Mouse (Mus musculus) heart, adult 18-20 months (tissue): ENCODE results near the gene Pi4ka. TPM values are rescaled to one million over a fixed set of nuclear protein-coding genes. Genes with fewer than 3 reads are reported as not detected.
A peak's percentile ranks its signal among the peaks of the same experiment; 100 is the strongest.

Experiments used
- DNase-seq, 2 experiments: peaks; one replicate each; pipeline ENCODE4 v3.0.0; 2021 to 2022; ENCODE audit warnings: mixed read lengths in 1 of 2
- total RNA-seq, 2 experiments: library from RNA; stranded (reverse); gene quantifications; 2 replicates each; pipeline ENCODE4 v1.2.3; 2021

Pi4ka gene
- total RNA-seq, 2 experiments from 2014 or later = 54.9 to 63.4 TPM

DNA sequence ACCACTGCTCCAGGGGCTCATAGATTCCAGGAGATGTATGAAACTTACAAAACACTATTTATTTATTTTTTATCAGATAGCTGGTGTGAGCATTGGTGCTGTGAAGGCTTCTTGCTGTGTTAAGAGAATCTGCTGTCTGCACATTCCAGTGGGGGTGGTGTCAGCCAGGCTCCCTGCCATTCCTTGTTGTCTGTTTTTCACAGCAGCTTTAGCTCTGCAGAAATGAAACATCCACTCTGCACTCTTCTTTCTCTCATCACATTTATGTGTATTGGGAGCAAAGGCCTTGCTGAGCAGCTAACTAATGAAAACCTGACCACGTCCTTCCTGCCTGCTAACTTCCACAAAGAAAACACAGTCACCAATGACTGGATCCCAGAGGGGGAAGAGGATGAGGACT is 70.0 kb downstream of the Pi4ka start:
- peak in 1 of 2 experiments; percentile 12 for DNase-seq

DNA sequence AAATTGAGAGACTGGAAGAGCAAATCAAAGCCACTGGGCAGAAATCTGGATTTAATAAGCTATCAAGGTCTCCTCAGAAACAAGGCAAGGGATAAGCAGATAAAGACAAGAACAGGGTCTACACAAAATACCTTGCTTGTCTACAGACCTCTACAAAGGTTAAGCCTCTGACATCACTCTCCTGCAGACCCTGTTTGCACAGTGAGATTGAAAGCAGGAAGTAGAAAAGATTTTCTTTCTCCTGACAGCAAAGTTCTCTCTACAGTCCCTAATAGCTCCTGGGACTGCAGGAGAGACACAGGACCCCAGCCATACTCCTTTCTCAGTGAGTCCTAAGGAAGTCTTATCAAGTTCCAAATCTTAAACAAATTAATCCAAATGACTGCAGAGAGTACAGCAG is 71.5 kb downstream of the Pi4ka start:
- no peak for DNase-seq

DNA sequence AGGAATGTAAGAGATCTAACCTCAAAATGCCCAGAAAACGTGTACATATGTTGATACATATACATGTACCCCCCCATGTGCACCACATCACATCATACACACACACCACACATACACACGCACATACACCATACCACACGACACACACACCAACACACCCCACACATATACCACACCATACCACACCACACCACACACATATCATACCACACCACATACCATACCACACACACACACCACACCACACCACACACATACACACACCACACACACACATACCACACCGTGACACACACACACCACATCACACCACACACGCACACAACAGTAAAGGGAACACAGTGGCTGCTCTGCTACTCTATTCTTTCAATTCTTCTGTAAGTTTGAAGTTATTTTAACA is 74.3 kb downstream of the Pi4ka start:
- no peak for DNase-seq

DNA sequence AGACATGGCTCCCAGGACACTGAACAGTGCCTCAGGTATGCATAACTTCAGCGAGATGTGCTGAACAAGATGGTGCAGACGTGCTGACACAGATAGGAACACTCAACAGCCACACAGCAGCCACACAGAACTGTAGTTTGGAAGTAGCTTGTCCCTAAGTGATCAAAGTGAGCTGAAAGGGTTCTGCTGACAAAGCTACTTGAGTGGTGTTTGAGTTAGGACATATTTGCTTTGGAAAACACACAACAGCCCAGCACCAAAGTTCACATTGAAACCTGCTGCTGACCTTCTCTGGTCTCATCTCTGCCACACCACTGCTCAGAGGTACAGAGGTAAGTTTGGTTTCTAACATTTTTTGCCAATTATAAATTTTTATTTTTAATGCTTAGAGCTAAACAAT is 75.0 kb downstream of the Pi4ka start, which contains the start of gene Serpind1:
Gene Serpind1, plus strand, starts transcription at position 256 of the 400 bp plus-strand sequence.
- DNase-seq = no peak

DNA sequence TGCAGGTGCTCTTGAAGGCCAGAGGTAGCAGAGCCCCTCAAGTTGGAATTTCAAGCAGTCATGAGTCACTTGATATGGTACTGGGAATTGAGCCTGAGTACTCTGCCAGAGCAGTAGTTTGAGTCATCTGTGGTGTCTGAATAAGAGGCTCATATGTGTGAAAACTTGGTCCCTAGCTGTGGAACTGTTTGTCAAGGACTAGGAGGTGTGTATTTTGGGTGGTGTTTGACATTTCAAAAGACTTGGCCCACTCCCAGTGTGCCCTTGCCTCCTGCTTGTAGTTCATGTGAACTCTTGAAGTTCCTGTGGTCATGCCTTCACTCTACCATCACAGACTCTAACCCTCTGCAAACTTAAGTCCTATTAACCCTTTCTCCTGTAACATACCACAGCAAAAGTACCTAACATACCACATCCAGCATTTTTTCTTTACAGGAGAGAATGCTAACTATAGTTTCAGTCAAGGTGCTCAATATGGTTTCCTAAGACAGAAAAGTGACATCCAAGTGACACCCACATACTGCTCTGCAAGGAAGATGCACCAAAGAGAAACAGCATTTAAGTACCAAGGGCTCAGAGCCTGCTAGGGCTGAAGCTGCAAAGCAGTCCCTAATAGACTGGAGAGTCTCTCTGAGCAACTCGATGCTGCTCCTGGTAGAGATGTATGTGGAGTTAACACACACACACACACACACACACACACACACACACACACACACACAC is 76.1 kb downstream of the Pi4ka start:
- peak in 1 of 2 experiments; percentile 3 for DNase-seq

DNA sequence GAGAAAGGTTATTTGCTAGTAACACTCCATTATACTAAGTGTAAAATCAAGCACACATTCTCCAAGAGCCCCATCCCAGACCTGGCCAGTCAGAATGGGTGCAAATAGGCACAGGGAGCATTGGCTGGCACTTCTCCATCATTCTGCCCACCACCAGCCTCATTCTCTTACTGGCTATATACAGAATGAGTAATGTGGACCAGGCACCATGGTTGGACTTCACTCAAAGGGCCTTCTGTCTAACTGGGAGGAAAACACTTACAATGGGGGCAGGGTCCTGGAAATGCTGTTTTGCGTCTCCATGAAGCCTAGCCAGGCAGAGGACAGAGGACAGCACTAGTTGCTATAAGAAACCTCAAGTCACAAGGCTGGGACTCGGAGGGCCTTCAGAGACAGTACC is 80.0 kb downstream of the Pi4ka start:
- no peak for DNase-seq

DNA sequence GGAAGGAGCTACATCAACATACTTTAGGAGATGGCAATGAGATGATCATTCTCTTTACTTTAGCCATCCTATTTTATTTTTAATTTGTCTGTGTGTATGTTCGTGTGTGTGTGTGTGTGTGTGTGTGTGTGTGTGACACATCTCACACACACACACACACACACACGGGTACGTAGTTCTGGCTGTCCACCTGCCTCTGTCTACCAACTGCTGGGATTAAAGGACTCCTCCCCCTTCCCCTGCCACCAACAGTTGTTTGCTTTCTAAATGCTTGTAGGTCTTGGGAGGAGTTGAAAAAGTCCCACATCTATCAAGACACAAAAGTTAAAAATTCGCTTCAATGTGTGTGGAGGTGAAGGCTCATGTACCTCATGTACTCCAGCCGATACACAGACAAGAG is 81.4 kb downstream of the Pi4ka start:
- DNase-seq = no peak

DNA sequence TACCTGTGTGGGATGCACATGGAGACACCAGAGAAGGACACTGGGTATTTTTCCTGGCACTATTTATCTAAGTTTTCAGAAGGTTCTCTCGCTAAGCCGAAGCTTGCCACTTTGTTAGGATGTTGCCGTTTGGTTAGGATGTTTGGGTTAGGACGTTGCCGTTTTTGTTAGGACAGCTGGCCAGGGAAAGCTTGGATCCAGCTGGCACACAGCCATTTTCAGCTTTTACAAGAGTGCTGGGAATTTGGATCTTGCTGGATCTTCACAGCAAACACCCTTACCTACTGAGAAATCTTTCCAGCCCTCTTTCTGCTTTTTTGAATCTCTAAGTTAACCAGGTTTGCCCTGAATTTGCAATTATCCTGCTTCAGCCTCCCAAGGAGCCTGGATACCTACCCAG is 84.6 kb downstream of the Pi4ka start:
- DNase-seq = peak; percentile 13 to 29

DNA sequence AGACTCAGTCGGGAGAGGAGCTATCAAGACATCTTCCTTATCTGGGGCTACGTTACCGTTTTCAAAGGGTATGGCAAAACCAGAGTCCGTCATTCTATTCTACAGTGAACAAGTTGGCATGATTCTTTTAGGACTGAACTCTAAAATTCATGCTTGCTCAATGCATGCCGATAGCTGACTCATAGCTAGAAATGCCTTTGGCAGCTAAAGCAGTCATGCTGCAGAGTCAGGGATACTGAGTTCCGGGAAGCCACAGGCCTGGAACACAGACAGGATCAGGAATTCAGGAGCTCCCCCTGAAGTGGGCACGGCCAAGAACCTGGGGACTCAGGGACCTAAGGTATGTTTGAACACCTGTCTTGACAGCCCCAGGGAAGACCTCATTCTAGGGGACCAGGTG is 89.6 kb downstream of the Pi4ka start:
- DNase-seq = no peak

DNA sequence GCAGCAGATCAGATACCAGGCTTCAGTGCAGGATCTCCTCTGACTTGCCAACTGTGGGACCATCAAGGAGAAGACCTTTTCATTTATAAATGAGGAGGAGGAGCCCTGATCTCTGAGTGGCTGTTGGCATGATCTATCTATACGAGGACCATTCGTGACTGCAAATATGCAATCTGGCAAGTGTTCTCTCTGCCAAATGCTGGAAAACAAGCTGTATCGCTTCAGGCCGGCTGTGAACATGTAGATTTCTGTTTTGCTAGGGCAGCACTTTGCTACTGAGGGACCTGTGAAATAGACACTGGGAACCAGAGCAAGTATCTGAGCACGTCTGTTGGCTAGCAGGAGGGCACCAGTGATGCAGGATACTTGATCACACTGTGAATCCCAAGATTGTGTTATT is 93.6 kb downstream of the Pi4ka start:
- DNase-seq = no peak

DNA sequence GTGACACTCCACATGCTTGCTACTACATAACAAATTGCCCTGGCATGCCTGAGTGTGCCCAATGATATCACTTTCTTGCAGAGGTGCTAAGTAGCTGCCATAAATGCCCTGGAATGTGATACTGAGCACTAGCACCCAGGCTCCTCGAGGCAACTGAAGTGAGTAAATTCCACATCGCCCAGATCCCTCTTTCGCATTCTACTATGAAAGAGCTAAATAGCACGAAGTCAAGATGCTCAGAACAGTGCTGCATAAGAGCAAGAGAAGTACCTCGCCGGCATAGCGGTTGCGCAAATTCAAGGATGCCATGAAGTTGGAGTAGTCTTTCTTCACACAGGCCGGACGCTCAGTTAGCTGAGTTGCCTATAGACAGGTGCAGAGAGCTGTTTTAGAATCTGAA is 97.1 kb downstream of the Pi4ka start:
- DNase-seq = no peak

DNA sequence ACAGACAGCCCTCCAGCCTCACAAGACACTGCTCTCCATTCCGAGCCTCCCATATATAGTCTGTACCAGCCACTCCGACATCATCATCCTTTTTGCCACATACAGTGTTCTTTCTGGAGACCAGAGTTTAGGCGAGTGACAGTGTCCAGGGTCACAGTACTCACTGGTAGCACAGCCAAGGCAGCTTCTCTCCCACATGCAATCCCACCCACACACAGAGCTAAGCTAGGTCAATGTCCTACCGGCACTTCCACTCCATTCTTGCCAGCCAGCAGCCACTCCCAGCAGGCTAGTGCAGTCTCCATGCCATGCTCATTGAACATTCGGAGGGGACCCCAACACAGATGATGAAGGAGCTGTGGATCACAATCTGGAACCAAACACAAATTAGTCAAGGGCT is 98.7 kb downstream of the Pi4ka start:
- no peak for DNase-seq

DNA sequence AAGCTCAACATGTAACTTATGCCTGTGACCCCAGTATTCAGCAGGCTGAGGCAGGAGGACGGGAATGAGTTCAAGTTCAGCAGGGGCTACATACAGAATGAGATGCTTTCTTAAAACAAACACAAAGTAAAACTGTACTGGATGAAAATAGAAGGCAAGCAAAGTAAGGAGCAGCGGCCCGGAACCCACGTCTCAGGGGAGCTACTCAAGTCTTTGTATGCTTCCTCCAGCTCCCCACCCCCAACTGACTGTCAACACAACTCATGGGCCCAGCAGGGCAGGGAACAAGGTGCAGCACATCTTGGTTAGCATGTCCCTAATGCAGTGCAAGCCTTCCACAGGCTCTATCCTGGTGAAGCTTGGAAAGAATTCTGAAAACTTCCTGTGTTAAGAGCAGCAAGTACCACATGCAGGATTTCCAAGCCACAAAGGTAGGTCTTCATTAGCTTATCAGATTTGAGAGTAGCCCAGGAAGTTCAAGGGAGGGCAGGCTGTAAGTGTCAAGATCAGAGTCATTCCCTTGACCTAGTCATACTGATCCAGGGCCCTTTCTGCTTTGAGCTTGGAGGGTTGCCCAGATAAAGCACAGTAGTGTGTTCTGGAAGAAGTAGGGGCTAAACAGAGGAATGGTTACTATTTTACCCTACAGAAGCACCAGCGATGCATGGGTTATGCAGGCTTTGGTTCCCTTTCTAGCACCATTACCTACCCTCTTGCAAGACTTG is 102.4 kb downstream of the Pi4ka start:
- no peak for DNase-seq

DNA sequence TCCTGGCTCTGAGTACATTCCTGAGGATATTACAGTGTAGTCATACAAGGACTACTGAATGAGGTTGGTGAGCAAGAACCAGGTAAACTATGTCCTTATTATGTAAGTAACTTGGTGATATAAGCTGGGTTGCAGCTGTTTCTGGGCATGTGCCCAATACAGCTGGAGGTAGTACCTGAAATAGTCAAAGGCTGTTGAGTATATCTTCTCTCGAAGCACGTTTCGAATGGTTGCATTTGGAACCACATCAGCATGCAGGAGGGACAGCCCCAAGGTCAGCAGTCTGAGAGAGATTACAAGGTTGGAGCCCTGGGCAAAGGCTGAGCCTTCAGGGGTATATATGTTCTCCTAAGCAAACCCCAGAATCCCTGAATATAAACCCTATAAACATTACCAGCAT is 105.3 kb downstream of the Pi4ka start:
- no peak for DNase-seq

DNA sequence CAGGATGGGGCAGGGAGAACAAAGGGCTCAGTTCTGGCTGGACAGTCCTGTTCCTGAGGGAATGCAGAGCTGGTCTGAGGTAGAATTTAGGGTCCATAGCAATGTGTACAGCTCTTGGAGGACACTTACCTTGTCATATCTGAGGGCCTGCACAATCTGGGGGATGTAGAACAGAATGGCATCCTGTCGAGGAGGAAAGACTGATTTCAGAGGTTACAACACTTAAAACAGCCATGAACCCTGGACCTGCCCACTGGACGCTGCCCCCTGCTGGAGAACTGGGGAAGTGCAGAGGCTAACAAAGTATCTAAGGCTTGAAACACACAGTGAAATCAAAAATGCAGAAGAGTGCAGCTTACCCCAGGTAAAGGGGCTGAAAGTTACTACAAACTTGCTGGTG is 113.4 kb downstream of the Pi4ka start:
- peak; percentile 49 to 88 for DNase-seq

DNA sequence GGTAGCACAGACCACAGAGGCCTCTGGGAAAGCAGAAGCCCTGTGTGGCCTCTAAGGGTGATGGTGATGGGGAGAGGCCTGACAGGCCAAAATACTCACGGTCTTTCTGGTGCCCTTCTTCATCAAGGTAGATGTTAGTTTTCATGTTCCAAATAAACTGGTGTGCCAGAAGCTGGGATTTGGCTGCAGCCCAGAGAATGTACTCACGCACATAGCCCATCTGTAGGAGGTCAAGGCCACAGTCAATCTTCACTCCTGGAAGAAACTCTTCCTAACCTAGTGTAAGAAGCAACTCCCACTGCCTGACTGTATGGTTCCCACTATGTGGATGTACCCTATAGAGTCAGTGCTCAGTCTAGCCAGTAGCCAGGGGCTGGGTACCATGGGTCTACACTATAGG is 115.1 kb downstream of the Pi4ka start:
- DNase-seq = no peak

DNA sequence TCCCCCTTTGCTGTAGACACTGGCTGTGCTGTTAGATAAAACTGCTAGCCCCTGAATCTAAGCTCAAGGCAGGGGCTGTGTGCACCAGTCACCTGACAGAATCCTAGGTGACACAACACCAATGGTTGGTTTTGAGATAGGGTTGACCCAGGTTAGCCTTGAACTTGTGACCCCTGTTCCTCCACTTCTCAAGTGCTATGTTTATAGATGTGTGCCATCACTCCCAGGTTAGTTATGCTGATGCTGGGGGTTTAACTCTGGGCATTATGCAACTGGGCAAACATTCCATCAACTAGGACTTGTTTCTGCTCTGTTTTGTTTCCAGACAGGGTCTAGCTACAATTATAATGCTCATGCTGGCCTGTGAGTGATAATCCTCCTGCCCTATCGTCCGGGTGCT is 119.0 kb downstream of the Pi4ka start:
- no peak for DNase-seq

DNA sequence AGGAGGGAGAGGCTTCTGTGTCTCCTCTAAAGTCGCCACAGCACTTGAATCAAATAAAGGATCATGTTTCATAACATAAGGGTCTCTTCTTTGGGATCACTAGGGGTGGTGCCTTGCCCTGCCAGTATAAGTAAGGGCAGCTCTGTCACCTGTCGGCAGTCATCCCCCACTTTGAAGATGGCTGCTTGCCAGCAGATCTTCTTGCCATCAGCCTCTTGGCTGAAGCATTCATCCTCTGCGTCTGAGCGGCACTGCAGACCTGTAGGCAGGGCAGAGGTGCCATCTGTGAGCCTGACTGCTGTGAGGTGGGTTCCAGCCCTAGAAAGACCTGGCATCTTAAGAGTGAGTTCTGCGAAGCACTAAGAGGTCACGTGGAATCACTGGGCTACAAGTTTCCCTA is 123.0 kb downstream of the Pi4ka start:
- no peak for DNase-seq

DNA sequence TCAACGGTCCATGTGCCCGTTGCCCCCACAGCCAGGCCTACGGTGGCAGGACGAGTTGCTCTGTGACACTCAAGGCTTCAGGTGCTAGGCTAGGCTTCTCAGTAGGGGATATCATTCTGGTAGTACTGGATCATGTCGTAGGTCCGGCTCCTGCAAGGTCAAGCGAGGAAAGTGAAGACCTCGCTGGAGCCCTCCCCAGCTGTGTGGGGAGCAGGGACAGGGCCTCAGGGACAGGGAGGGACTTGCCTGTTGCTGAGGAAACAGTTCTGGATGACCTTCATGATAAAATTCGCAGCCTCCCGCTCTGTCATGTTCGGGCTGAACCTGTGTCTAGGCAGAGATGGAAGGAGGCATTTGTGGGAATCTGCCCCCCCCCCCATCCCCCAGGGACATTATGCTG is 125.6 kb downstream of the Pi4ka start:
- DNase-seq = no peak

DNA sequence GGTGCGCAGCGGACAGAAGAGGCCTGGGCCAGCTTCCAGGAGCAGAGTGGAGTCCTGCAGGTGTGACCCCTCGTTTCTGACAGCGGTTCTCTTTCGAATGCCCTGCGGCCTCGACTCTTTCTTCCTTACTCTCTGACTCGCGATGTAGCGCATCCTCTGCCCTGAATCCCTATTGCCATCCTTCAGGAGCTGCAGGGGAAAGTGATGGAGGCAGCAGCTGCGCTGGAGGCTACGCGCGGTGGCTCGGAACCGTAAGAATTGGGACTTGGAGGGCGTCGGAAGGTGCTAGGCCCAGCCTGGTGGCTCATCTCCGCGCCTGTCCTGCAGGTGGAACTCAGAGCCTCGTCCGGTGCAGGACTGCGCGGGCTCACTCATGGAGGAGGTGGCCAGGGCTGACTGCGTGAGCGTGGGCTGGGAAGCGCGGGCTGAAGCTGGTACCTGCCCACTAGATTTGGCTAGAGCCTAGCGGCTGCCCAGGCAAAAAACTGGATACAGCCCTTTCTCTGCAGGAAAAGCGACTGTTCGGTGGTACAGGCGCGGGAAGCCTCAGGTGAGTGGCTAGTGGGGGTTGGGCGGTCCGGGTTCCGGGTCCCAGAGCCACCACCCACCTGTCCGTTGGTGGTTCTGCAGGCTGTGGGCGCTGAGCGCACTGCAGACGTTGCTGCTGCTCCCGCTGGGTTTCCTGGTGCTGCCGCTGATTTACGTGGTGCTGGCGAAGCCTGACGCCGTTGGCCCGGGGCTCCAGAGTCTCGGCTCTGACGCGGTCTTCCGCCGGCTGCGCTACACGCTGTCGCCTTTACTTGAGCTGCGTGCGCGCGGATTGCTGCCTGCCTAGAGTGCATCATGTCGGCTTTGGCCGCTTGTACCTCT is 128.5 kb downstream of the Pi4ka start:
- no peak for DNase-seq

DNA sequence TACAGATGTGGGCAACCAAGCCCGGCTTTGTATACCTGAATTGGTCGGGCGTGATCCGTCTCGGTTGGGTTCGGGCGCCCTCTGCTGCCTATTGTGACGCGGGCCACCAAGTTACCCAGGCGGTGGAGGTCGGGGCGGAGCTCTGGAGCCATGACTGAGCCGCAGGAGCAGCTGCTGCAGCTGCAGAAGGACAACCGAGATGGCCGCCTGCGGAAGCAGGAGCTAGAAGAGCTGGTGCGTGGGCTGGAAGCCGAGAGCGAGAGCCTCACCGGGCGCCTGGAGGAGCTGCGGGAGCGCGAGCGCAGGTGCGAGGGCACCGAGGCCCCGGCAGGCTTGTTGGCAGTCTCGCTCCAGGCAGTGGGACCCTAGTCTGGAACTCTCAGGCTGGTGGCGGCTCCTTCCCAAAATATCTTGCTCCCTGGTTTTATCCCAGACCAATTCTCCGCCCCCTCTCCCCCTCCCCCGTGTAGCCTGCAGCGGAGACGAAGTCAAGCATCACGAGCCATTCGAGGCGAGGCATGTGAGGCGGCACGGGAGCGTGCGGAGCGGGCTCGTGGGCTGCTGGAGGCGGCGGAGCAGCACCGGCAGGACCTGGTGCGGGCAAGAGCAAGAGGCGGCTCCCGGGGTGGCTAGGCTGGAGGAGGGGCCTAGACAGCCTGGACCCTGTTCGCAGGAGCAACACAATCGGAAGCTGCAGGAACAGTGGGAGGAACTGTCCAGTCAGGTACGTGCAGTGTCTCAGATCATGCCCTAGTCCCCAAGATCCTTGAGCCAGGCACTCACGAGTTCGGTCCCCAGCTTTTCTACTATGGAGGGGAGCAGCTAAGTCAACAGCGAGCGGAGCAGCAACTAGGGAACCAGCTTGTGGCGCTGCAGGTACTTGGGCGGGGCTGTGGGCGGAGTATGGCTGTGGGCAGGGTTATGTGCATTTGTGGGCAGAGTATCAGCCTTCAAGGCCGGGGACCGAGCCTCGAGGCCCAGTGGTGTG is 129.7 kb downstream of the Pi4ka start:
- peak; percentile 94 to 97 for DNase-seq

DNA sequence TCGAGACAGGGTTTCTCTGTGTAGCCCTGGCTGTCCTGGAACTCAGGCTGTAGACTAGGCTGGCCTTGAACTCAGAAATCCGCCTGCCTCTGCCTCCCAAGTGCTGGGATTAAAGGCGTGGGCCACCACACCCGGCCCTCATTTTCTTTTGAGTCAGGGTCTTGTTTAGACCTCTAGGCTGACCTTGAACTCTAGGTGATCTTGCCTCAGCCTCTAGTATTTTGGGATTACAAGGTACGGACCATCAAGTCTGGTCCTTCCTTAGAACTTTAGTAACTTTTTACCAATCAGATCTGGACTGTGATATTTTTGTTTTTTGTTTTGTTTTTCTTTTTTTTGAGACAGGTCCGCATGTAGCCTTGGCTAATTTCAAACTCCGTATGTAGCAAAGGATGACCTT is 130.4 kb downstream of the Pi4ka start, which contains the start of gene Tmem191c:
Gene Tmem191c, plus strand, starts transcription at position 357 of the 400 bp plus-strand sequence.
- DNase-seq = no peak
